Mouse (Mus musculus) heart, postnatal 0 days (tissue): Measurements from ENCODE around the gene Crim1. TPM values are rescaled to one million over a fixed set of nuclear protein-coding genes. Genes with fewer than 3 reads are reported as not detected.

Source experiments
- ATAC-seq: fragments of 200-750 bp; cut with Nextera tagmentation; 2 replicates; pipeline ENCODE4 v1.8.0; 2017; ENCODE audit warnings: low read depth, moderate number of reproducible peaks, moderate library complexity; ENCODE audit not compliant: insufficient read depth
- DNase-seq: peaks from one replicate; pipeline ENCODE4 v3.0.0-alpha.2; 2016; ENCODE audit warnings: low spot score
- H3K27ac ChIP-seq: fragments of 300-500 bp; sonication (generic); 2 replicates; pipeline ENCODE4 v1.5.1; 2014; ENCODE audit warnings: low read depth, mild to moderate bottlenecking
- H3K27me3 ChIP-seq: fragments of 300-500 bp; sonication (generic); 2 replicates; pipeline ENCODE4 v1.6.1; 2014; ENCODE audit warnings: low read length, mixed read lengths; ENCODE audit not compliant: control insufficient read depth, insufficient read depth
- H3K36me3 ChIP-seq: fragments of 300-500 bp; sonication (generic); replicated peaks from 2 replicates; pipeline ENCODE4 v1.6.1; 2014; ENCODE audit warnings: low read length, mixed read lengths; ENCODE audit not compliant: control insufficient read depth, insufficient read depth
- H3K4me1 ChIP-seq: fragments of 300-500 bp; sonication (generic); 2 replicates; pipeline ENCODE4 v1.6.1; 2014; ENCODE audit warnings: antibody characterized with exemption; ENCODE audit not compliant: control insufficient read depth, insufficient read depth
- H3K4me2 ChIP-seq: fragments of 300-500 bp; sonication (generic); 2 replicates; pipeline ENCODE4 v1.6.1; 2014; ENCODE audit warnings: low read depth, mild to moderate bottlenecking, low read length, moderate library complexity
- H3K4me3 ChIP-seq: fragments of 300-500 bp; sonication (generic); 2 replicates; pipeline ENCODE4 v1.5.1; 2014; ENCODE audit warnings: low read depth, low read length
- H3K9ac ChIP-seq: fragments of 300-500 bp; sonication (generic); replicated peaks from 2 replicates; pipeline ENCODE4 v1.6.1; 2014; ENCODE audit warnings: low read depth, low read length, mixed read lengths
- H3K9me3 ChIP-seq: fragments of 300-500 bp; sonication (generic); replicated peaks from 2 replicates; pipeline ENCODE4 v1.6.1; 2016; ENCODE audit warnings: low read length; ENCODE audit not compliant: control insufficient read depth
- CTCF ChIP-seq: IDR thresholded peaks from 2 replicates; pipeline ENCODE4 v1.5.1; 2016; ENCODE audit warnings: antibody characterized with exemption, control low read depth, low read depth
- EP300 ChIP-seq: IDR thresholded peaks from 2 replicates; pipeline ENCODE4 v1.6.1; 2016; ENCODE audit warnings: antibody characterized with exemption, low read depth
- WGBS: fragments of 180-500 bp; shearing (Covaris S2); extraction: QIAGEN DNeasy Blood & Tissue Kit; methylation state at CpG from one replicate; pipeline ENCODE4 v1.1.7; 2014; 5-methylcytosine and 5-hydroxymethylcytosine counted together
- polyA plus RNA-seq: library from polyadenylated mRNA; unstranded; fragments of >200 nt; fragmentation: Nextera tagmentation; extraction: Ambion mirVana; gene quantifications from 2 replicates; pipeline ENCODE4 v1.2.1, GENCODE M21; 2015
- total RNA-seq: library from RNA; depleted of rRNA; stranded (reverse); fragments of >200 nt; gene quantifications from 2 replicates; pipeline ENCODE4 v1.2.3, GENCODE M21; 2014; ENCODE audit warnings: low replicate concordance

Crim1 gene
- total and polyA plus RNA-seq, 2 experiments from 2014 or later: 3.3 to 47.5 TPM

- TF ChIP-seq EP300: no peak
- no peak for TF ChIP-seq CTCF
- H3K4me3 ChIP-seq: no peak overlapping the region
- H3K27me3 ChIP-seq: no peaks in the 10 kb centered on the region
- no peak for ATAC-seq
- H3K9ac ChIP-seq: no peak overlapping the region
- H3K4me1 ChIP-seq: no peaks in the 10 kb centered on the region
- DNase-seq: no peak
- WGBS: 90% methylated on average over 6 of the region's 6 CpGs
- H3K36me3 ChIP-seq: no peaks in the 10 kb centered on the region
- H3K27ac ChIP-seq: no peak overlapping the region
- H3K9me3 ChIP-seq: no peaks in the 10 kb centered on the region
- no peak overlapping the region for H3K4me2 ChIP-seq
These were observed 90.3 kb downstream of the Crim1 start for GRCm38 (mm10) chr17:78290153-78290876.

- WGBS: 87% methylated on average over 5 of the region's 5 CpGs
- no peak overlapping the region for H3K4me2 ChIP-seq
- no peak overlapping the region for H3K27ac ChIP-seq
- no peak overlapping the region for H3K9ac ChIP-seq
- DNase-seq (no peak), ATAC-seq (no peak)
- TF ChIP-seq CTCF: no peak
- no peak for TF ChIP-seq EP300
- no peaks in the 10 kb centered on the region for H3K9me3 ChIP-seq
- H3K4me3 ChIP-seq: no peak overlapping the region
- no peaks in the 10 kb centered on the region for H3K27me3 ChIP-seq
- no peaks in the 10 kb centered on the region for H3K36me3 ChIP-seq
- H3K4me1 ChIP-seq: no peaks in the 10 kb centered on the region
These were observed 91.0 kb downstream of the Crim1 start for GRCm38 (mm10) chr17:78291030-78291429.

GRCm38 (mm10) chr17:78292301-78292700 lies 92.3 kb downstream of the Crim1 start:
- no peak overlapping the region for H3K4me2 ChIP-seq
- no peak overlapping the region for H3K4me3 ChIP-seq
- H3K9ac ChIP-seq: no peak overlapping the region
- no peak for DNase-seq
- no peaks in the 10 kb centered on the region for H3K27me3 ChIP-seq
- no peak overlapping the region for H3K27ac ChIP-seq
- WGBS: 85% methylated on average over 7 of the region's 7 CpGs
- no peak for TF ChIP-seq CTCF
- no peak for TF ChIP-seq EP300
- H3K36me3 ChIP-seq: no peaks in the 10 kb centered on the region
- ATAC-seq: no peak
- H3K9me3 ChIP-seq: no peaks in the 10 kb centered on the region
- no peaks in the 10 kb centered on the region for H3K4me1 ChIP-seq

DNA sequence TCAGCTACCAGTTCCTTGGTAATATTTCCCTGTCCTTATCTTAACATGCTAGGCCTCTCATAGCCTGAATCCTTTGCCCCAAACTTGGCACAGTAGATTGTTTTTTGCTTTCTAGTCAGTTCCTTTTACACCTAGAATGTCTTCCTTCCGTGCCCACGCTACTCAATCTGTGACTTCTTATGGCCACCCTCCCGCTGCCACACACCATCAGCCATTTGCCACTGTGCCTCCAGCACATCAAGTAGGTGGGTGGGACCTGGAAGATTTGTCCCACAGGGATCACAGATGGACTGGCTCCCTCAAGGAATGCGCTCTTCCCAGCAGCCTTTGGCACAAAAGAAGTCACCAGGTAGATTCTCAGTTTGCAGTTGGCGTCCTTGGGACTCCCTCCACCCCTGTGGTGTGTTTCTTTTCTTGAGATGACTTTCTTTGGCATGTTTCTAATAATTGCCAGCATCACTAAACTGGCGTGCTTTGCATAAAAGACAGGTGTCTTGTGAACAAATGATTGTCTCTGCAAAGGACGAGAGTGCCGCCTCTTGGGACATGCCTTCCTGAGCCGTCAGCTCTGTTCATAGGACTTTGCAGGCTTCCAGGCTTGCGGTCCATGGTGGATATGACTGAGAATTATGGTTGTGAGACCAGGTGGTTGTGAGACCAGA lies 92.9 kb downstream of the Crim1 start:
- WGBS: 92% methylated on average over 10 of the region's 10 CpGs
- TF ChIP-seq CTCF: no peak
- no peak for TF ChIP-seq EP300
- Histone ChIP-seq H3K9me3 (no peaks in the 10 kb centered on the region), H3K27ac (no peak overlapping the region), H3K4me1 (no peaks in the 10 kb centered on the region), H3K9ac (no peak overlapping the region), H3K27me3 (no peaks in the 10 kb centered on the region), H3K4me2 (no peak overlapping the region), H3K4me3 (no peak overlapping the region), H3K36me3 (no peaks in the 10 kb centered on the region)
- DNase-seq: no peak
- no peak for ATAC-seq

- TF ChIP-seq EP300: no peak
- H3K4me2 ChIP-seq: no peak overlapping the region
These were observed 95.9 kb downstream of the Crim1 start for GRCm38 (mm10) chr17:78295979-78296378.

More at GRCm38 (mm10) chr17:78295979-78296378, 95.9 kb downstream of the Crim1 start:
- Histone ChIP-seq H3K4me1 (no peaks in the 10 kb centered on the region), H3K4me3 (no peak overlapping the region), H3K36me3 (no peaks in the 10 kb centered on the region), H3K9me3 (no peaks in the 10 kb centered on the region), H3K27me3 (no peaks in the 10 kb centered on the region), H3K9ac (no peak overlapping the region), H3K27ac (no peak overlapping the region)
- no peak for ATAC-seq
- no peak for DNase-seq
- WGBS: 74% methylated on average over 7 of the region's 7 CpGs
